Mouse (Mus musculus) heart, adult 2 months (tissue): ENCODE results near the gene Armc9.
A peak's percentile ranks its signal among the peaks of the same experiment; 100 is the strongest.

Source experiments
- CTCF ChIP-seq: fragments of 200-600 bp; IDR thresholded peaks from 2 replicates; pipeline ENCODE4 v1.8.1; 2022; ENCODE audit warnings: antibody characterized with exemption, mild to moderate bottlenecking, moderate library complexity
- EP300 ChIP-seq: fragments of 200-500 bp; IDR thresholded peaks from 2 replicates; pipeline ENCODE4 v1.6.1; 2011; ENCODE audit warnings: low read depth, low read length, control low read depth; ENCODE audit not compliant: insufficient read depth
- POLR2A ChIP-seq: fragments of 200-500 bp; IDR thresholded peaks from 2 replicates; pipeline ENCODE4 v1.6.1; 2011; ENCODE audit warnings: mild to moderate bottlenecking, low read depth, low read length, control low read depth; ENCODE audit not compliant: insufficient read depth

- TF ChIP-seq CTCF (no peak), EP300 (peak; percentile 83), POLR2A (peak; percentile 99)
These were observed at the start of gene Armc9 for GRCm38 (mm10) chr1:86154133-86154823.
